Mouse (Mus musculus) liver, embryonic 15.5 days (tissue): ENCODE measurements at regions not wholly inside any gene's neighbourhood (a gene's known extent, or its start where the extent isn't known, plus 50 kb on each side); places are given as distances from the start of the nearest gene placed in this dataset.
"Not testable (repeated sequence)": the region's sequence is repeated elsewhere in the genome, so short reads cannot be mapped to it uniquely, and the experiment has no call there.

Experiments
- ATAC-seq: fragments of 200-750 bp; cut with Nextera tagmentation; 2 replicates; pipeline ENCODE4 v1.8.0; 2017; ENCODE audit warnings: moderate number of reproducible peaks, mild to moderate bottlenecking, moderate library complexity; ENCODE audit not compliant: insufficient read depth
- H3K27ac ChIP-seq: fragments of 300-500 bp; sonication (generic); replicated peaks from 2 replicates; pipeline ENCODE4 v1.5.1; 2015; ENCODE audit warnings: mild to moderate bottlenecking, inconsistent platforms
- H3K27me3 ChIP-seq: fragments of 300-500 bp; sonication (generic); 2 replicates; pipeline ENCODE4 v1.6.1; 2015; ENCODE audit warnings: mild to moderate bottlenecking, inconsistent platforms
- H3K36me3 ChIP-seq: fragments of 300-500 bp; sonication (generic); replicated peaks from 2 replicates; pipeline ENCODE4 v1.6.1; 2015; ENCODE audit warnings: moderate library complexity, mild to moderate bottlenecking, inconsistent platforms
- H3K4me1 ChIP-seq: fragments of 300-500 bp; sonication (generic); replicated peaks from 2 replicates; pipeline ENCODE4 v1.6.1; 2015; ENCODE audit warnings: inconsistent platforms
- H3K4me2 ChIP-seq: fragments of 300-500 bp; sonication (generic); 2 replicates; pipeline ENCODE4 v1.6.1; 2015; ENCODE audit warnings: moderate library complexity, mild to moderate bottlenecking, inconsistent platforms
- H3K4me3 ChIP-seq: fragments of 300-500 bp; sonication (generic); replicated peaks from 2 replicates; pipeline ENCODE4 v1.5.1; 2015; ENCODE audit warnings: mild to moderate bottlenecking, inconsistent platforms
- H3K9ac ChIP-seq: fragments of 300-500 bp; sonication (generic); 2 replicates; pipeline ENCODE4 v1.6.1; 2015; ENCODE audit warnings: moderate library complexity, mild to moderate bottlenecking, inconsistent platforms
- H3K9me3 ChIP-seq: fragments of 300-500 bp; sonication (generic); replicated peaks from 2 replicates; pipeline ENCODE4 v1.6.1; 2016; ENCODE audit warnings: inconsistent platforms
- WGBS: fragments of 180-500 bp; shearing (Covaris S2); methylation state at CpG from one replicate; pipeline ENCODE4 v1.1.7; 2015; ENCODE audit warnings: mixed read lengths; ENCODE audit not compliant: insufficient replicate concordance; 5-methylcytosine and 5-hydroxymethylcytosine counted together

DNA sequence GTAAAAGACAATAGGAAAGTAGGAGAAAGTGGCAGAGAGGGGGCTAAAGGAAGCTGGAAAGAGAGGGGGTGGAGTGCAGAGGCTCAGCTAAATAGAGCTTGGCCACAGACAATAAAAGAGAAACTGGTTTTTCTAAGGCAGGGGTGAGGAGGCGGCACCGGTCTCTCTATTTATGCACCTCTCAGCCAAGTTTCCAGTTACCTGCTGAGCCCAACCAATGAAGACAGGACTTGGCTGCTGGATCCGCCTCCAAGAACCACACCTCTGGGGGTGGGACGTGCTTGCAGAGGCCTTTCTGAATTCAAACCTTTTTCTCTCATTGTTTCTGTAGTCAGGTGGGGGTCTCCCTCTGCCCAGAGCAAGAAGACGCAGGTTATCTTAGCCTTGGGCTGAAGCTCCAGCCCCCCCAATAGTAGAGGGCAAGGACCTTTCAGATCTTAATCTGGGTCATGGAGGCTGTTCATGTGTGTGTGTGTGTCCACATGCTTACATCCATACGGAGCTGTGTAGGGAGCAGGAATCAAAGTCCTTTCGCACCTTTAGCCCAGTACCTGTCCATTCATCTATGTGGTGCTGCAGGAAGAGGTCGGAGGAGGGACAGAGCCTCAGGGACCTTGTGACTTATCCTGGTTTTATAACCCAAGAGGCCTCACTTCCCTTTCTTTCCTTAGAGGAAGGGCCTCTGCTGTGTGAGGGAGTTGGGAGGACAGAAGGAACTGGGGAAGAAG, 140.1 kb upstream of the Camk1g start:
- Histone ChIP-seq H3K4me3 (no peak overlapping the region), H3K4me2 (no peak overlapping the region), H3K9ac (no peak overlapping the region), H3K36me3 (no peaks in the 10 kb centered on the region), H3K27ac (no peak overlapping the region), H3K9me3 (no peaks in the 10 kb centered on the region), H3K4me1 (peaks cover 8% of the 10 kb centered on the region), H3K27me3 (peaks cover 4% of the 10 kb centered on the region; the same call in 1 of the 2 replicates)
- 53% methylated on average over 8 of the region's 8 CpGs for WGBS
- no peak for ATAC-seq

DNA sequence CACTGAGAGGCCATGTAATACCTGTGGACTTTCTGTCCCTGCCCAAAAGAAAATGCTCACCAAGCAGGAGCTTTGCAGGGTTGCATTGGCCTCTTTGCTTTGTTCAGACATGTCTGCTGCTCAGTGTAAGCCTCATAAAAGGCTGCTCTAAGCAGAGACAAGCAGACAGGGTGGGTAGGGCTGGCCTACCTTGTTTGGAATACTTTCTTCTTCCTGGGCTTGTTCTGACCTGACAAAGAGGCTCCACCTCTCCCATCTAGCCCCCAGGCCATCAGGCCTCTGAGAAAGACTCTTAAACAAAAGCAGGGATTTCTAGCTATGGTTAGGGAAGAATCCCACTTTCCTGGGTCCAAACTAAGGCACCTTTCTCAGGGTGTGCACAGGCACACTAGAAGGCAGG, 138.2 kb upstream of the Camk1g start:
- Histone ChIP-seq H3K9me3 (no peaks in the 10 kb centered on the region), H3K4me3 (no peak overlapping the region), H3K27me3 (peaks cover 4% of the 10 kb centered on the region; the same call in 1 of the 2 replicates), H3K4me1 (peaks cover 8% of the 10 kb centered on the region), H3K4me2 (no peak overlapping the region), H3K36me3 (no peaks in the 10 kb centered on the region), H3K27ac (no peak overlapping the region), H3K9ac (no peak overlapping the region)
- no peak for ATAC-seq

DNA sequence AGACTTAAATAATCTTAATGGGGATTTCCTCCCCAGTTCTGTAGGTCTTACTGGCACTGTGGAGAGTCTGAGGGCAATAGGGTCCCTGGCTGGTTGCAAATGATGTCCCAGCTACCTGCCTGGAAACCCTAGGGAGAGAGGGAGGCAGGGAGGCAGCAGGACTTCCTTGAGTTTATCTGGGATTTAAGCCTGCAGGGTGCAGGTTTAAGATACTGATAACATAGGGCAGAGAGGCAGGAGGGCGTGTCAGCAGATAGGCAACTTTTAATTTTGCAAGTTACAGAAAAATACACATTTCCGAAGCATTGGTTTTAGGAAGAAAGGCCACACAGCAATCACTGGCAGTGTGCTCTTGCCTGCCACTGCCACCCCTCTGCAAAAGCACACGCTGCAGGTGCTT, 136.9 kb upstream of the Camk1g start:
- Histone ChIP-seq H3K9ac (no peak overlapping the region), H3K9me3 (no peaks in the 10 kb centered on the region), H3K27me3 (peaks cover 4% of the 10 kb centered on the region; the same call in 1 of the 2 replicates), H3K27ac (no peak overlapping the region), H3K4me1 (peaks cover 8% of the 10 kb centered on the region), H3K36me3 (no peaks in the 10 kb centered on the region), H3K4me2 (no peak overlapping the region), H3K4me3 (no peak overlapping the region)
- no peak for ATAC-seq
- WGBS = 27% methylated on average over 3 of the region's 3 CpGs

DNA sequence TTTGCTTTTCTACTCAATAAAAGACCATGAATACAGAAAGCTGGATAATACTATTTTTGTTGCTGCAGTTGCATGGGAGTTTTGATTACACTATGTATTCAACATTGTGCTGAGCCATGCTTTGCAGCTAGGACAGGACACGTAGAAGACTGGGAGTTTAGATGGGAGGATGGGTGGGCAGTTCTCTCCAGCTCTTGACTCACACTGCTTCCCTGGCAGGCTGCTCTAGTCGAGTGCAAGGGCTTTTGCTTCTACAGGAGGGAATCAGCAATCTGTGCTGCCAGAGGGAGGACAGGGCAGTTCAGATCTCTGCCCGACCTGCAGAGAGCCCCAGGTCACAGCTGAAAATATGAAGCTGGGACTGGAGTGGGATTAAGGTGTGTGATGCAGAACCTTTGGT, 135.3 kb upstream of the Camk1g start:
- 36% methylated on average over 3 of the region's 3 CpGs for WGBS
- Histone ChIP-seq H3K4me1 (peaks cover 8% of the 10 kb centered on the region), H3K36me3 (no peaks in the 10 kb centered on the region), H3K9ac (no peak overlapping the region), H3K27me3 (peaks cover 4% of the 10 kb centered on the region; the same call in 1 of the 2 replicates), H3K27ac (no peak overlapping the region), H3K4me2 (no peak overlapping the region), H3K9me3 (no peaks in the 10 kb centered on the region), H3K4me3 (no peak overlapping the region)
- no peak for ATAC-seq

DNA sequence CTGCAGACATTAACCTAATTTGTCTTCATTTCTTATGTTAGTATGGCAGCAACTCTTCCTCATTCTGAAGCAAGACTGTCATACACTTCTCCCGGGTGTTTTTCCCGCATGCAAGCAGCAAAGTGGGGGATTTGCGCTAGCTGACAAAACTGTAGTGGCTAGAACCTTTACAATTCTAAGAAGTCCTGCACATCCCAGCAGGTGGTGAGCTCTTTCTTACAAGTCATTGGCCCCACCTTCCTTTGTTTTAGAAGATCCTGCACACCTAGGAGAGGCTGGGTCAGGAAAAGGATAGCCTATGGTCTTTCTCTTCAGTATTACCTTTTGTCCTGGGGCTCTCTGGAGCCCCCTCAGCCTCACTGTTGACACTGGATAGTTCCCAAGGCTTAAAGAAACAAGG, 134.5 kb upstream of the Camk1g start:
- ATAC-seq = no peak
- Histone ChIP-seq H3K9ac (no peak overlapping the region), H3K27me3 (peaks cover 4% of the 10 kb centered on the region; the same call in 1 of the 2 replicates), H3K4me3 (no peak overlapping the region), H3K4me1 (peaks cover 8% of the 10 kb centered on the region), H3K4me2 (no peak overlapping the region), H3K36me3 (no peaks in the 10 kb centered on the region), H3K9me3 (no peaks in the 10 kb centered on the region), H3K27ac (no peak overlapping the region)
- WGBS = 53% methylated on average over 3 of the region's 3 CpGs

DNA sequence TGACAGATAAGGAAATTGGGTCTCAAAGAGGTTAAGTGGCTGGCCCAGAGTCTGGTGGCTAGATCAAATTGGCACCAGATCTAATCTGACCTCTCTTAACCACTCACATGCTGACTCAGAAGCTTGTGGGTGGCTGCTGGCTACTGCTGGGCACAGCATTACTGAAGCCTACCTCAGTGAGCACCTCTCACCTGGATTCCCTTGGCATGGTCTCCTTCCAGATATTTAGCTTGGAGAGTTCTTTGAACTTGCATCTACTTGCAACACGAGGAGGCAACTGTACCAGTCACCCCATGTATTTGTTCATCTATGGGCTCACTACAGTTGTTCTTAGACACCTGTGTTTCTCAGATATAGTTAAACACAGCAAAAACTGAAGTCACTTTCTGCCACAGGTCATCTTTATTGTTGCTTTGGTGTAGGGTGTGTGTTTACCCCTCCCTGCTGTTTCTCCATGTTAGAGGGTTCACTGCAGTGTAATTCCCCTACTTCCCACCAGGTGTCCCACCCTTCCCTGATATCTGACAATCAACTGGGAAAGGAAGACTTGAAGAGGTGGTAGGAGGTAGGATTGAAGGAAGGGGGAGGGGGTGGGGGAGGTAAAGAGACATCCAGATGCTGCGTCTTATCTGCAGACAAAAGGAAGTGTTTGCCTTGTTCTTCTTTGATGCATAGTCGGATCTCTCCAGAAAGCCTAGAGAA, 133.7 kb upstream of the Camk1g start:
- no peak overlapping the region for H3K4me2 ChIP-seq
- no peak for ATAC-seq
- H3K36me3 ChIP-seq = no peaks in the 10 kb centered on the region
- H3K27me3 ChIP-seq = peaks cover 4% of the 10 kb centered on the region; the same call in 1 of the 2 replicates
- H3K9me3 ChIP-seq = no peaks in the 10 kb centered on the region
- no peak overlapping the region for H3K9ac ChIP-seq
- H3K4me1 ChIP-seq = peaks cover 8% of the 10 kb centered on the region
- H3K27ac ChIP-seq = no peak overlapping the region
- WGBS = 22% methylated on average over 3 of the region's 3 CpGs
- H3K4me3 ChIP-seq = no peak overlapping the region

DNA sequence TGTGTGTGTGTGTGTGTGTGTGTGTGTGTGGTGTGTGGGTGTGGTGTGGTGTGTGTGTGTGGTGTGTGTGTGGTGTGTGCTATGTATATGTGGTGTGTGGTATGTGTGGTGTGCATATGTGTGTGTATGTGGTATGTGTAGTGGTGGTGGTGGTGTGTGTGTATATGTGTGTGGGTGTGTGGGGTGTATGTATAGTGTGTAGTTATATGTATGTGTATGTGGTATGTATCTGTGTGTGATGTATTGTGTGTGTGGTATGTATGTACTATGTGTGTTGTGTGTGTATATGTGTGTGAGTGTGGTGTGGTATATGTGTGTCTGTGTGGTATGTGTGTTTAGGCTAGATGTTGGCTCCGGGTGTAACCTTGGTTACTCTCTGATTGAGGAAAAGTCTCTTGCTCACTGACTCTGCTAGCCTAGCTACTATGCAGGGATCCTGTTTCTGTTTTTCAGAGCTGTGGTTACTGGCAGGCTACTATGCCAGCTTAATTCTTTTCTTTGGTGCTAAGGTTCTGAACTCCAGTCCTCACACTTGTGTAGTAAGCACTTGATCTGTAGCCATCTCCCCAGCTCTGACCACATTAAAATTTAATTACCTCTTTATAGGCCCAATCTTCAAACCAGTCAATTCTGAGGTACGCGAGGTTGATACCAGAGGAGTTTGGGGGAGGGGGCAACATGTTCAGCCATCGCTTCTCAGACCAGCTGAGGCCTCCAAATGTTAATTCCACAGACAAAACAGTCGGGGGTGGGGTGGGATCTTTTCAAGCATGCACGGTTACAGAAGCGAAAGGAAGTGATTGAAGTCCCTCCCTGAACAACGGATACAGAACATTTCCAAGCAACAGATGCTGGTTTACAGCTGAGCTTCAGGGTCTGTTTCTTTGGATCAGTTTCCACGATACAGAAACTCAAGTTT, 126.4 kb upstream of the Camk1g start:
- H3K4me1 ChIP-seq = no peaks in the 10 kb centered on the region
- H3K4me2 ChIP-seq = no peak overlapping the region
- no peaks in the 10 kb centered on the region for H3K27me3 ChIP-seq
- no peak for ATAC-seq
- no peak overlapping the region for H3K9ac ChIP-seq
- 57% methylated on average over 9 of the region's 9 CpGs for WGBS
- H3K4me3 ChIP-seq = no peak overlapping the region
- H3K27ac ChIP-seq = no peak overlapping the region
- no peaks in the 10 kb centered on the region for H3K9me3 ChIP-seq
- H3K36me3 ChIP-seq = no peaks in the 10 kb centered on the region

- Histone ChIP-seq H3K4me2 (no peak overlapping the region), H3K4me1 (no peaks in the 10 kb centered on the region), H3K36me3 (no peaks in the 10 kb centered on the region), H3K4me3 (no peak overlapping the region), H3K9me3 (no peaks in the 10 kb centered on the region), H3K9ac (no peak overlapping the region), H3K27me3 (no peaks in the 10 kb centered on the region), H3K27ac (no peak overlapping the region)
- WGBS = 52% methylated on average over 6 of the region's 6 CpGs
- ATAC-seq = no peak
Measured at GRCm38 (mm10) chr1:193488039-193488438, 117.9 kb upstream of the Camk1g start.

DNA sequence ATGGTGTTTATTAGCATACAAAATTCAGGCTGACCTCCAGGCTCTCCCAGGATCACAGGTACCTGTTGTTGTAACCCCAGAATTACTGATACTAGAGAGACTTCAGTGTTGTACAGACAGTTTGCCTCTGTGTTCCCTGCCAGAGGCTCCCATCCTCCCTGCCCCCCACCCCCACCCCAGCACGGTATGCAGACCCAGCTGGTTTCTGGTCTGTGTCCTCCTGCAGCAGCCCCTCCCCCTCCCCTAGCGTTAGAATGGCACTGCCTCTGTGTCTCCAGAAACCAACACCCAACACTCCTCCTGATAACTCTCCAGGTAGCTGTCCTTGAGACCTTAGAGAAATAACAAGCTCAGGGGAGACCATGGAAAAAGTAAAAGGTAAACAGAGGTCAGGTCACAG, 116.6 kb upstream of the Camk1g start:
- not testable (repeated sequence) for H3K4me1 ChIP-seq, H3K4me2 ChIP-seq, H3K27ac ChIP-seq, H3K9me3 ChIP-seq, H3K4me3 ChIP-seq, H3K9ac ChIP-seq, ATAC-seq, H3K27me3 ChIP-seq, H3K36me3 ChIP-seq
- WGBS = 0% methylated on average over 2 of the region's 2 CpGs

DNA sequence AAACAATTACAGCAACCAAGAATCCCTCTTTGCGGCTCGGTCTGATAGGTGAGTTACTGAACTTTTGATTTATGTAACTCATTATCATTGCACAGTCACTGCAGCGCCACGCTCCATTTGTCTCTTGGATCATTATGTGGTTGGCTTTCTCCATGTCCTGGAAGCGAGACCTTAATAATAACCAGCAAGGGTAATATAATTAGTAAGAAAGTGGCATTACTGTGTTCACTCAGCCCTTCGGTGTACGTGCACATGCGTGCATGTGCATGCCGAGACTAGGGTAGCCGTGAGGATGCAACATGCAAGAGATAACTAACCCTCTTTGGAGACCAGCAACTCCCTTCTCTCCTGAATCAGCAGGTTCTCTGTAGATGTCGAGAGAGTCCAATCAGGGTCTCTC, 114.9 kb upstream of the Camk1g start:
- H3K27me3 ChIP-seq = no peaks in the 10 kb centered on the region
- H3K4me2 ChIP-seq = no peak overlapping the region
- 72% methylated on average over 11 of the region's 11 CpGs for WGBS
- ATAC-seq = no peak
- no peaks in the 10 kb centered on the region for H3K9me3 ChIP-seq
- H3K36me3 ChIP-seq = no peaks in the 10 kb centered on the region
- H3K9ac ChIP-seq = no peak overlapping the region
- no peak overlapping the region for H3K4me3 ChIP-seq
- no peak overlapping the region for H3K27ac ChIP-seq
- no peaks in the 10 kb centered on the region for H3K4me1 ChIP-seq

DNA sequence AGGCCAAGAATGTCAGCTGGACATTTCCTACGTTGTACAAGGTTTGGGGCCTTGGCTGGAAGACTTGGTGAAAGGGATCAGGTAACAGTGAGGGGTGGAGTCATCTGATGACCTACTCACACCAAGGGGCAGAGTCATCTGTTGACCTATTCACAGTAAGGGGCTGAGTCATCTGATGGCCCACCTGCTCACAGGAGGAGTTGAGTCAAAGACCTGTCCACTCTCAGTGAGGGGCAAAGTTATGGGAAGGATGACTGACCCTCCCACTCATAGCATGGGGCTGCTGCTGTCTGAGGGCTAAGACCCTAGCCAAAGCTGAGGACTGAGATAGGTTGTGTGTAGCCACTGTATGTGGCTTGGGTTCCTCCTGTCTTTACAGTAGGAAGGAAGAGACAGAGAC, 107.2 kb upstream of the Camk1g start:
- no peak overlapping the region for H3K9ac ChIP-seq
- H3K4me1 ChIP-seq = no peaks in the 10 kb centered on the region
- no peak overlapping the region for H3K27ac ChIP-seq
- no peak overlapping the region for H3K4me2 ChIP-seq
- no peaks in the 10 kb centered on the region for H3K27me3 ChIP-seq
- H3K36me3 ChIP-seq = no peaks in the 10 kb centered on the region
- no peak for ATAC-seq
- 45% methylated on average over 1 of the region's 1 CpGs for WGBS
- no peak overlapping the region for H3K4me3 ChIP-seq
- H3K9me3 ChIP-seq = no peaks in the 10 kb centered on the region
